Mouse (Mus musculus): ENCODE measurements at regions not wholly inside any gene's neighbourhood (a gene's known extent, or its start where the extent isn't known, plus 50 kb on each side); places are given as distances from the start of the nearest gene placed in this dataset.

DNA sequence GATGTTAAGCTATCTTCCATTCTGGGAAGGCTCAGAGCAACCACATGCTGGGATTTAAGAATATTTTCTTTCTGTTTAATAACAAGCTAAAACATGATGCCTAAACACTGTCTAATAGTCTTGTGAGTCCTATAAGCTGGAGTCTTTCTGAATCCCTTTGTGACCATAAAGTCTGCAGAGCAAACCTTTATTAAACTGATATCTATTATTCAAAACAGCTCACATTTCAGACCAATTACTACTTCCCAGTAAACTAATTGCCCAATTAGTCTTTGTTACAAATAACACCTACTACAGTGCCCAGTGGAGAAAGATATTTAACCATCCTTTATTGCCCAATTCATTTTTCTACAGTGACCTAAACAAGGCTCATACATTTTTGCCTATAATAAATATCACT, 277.7 kb downstream of the Stxbp6 start:
- H3K36me3 ChIP-seq (ENCODE audit: control insufficient read depth, insufficient read depth): no peaks in the 10 kb centered on the region
- no peak overlapping the region for H3K27ac ChIP-seq (ENCODE audit: low read depth, low read length)
- no peak for TF ChIP-seq CTCF (IDR thresholded peaks at IDR 0.05; ENCODE audit: low read depth)

GRCm38 (mm10) chr12:44750743-44751142, 323.8 kb downstream of the Stxbp6 start:
- Histone ChIP-seq H3K36me3 (ENCODE audit: control insufficient read depth, insufficient read depth) (no peaks in the 10 kb centered on the region), H3K4me2 (replicated peaks; ENCODE audit: low read depth) (no peak overlapping the region), H3K4me3 (ENCODE audit: low read depth, low read length) (no peak overlapping the region), H3K27me3 (replicated peaks; ENCODE audit: control insufficient read depth, insufficient read depth, low read length) (no peaks in the 10 kb centered on the region), H3K27ac (ENCODE audit: low read depth, low read length) (no peak overlapping the region), H3K4me1 (replicated peaks; ENCODE audit: control insufficient read depth, insufficient read depth, low read length) (no peaks in the 10 kb centered on the region), H3K9me3 (ENCODE audit: control insufficient read depth) (no peaks in the 10 kb centered on the region), H3K9ac (ENCODE audit: low read depth, low read length) (no peak overlapping the region)
- TF ChIP-seq CTCF (IDR thresholded peaks at IDR 0.05; ENCODE audit: low read depth): no peak
- ATAC-seq: no peak
- 75% methylated on average over 3 of the region's 3 CpGs for WGBS

More for the DNA sequence above, 277.7 kb downstream of the Stxbp6 start:
- Histone ChIP-seq H3K27me3 (replicated peaks; ENCODE audit: control insufficient read depth, insufficient read depth, low read length) (no peaks in the 10 kb centered on the region), H3K9ac (ENCODE audit: low read depth, low read length) (no peak overlapping the region), H3K4me1 (replicated peaks; ENCODE audit: control insufficient read depth, insufficient read depth, low read length) (no peaks in the 10 kb centered on the region), H3K4me3 (ENCODE audit: low read depth, low read length) (no peak overlapping the region), H3K4me2 (replicated peaks; ENCODE audit: low read depth) (no peak overlapping the region), H3K9me3 (ENCODE audit: control insufficient read depth) (no peaks in the 10 kb centered on the region)
- ATAC-seq: no peak

- ATAC-seq: no peak
- 85% methylated on average over 2 of the region's 2 CpGs for whole genome bisulfite sequencing
- TF ChIP-seq CTCF (IDR thresholded peaks at IDR 0.05; ENCODE audit: low read depth): peak; percentile 47
These were observed 347.7 kb downstream of the Stxbp6 start for GRCm38 (mm10) chr12:44726767-44727166.

More at GRCm38 (mm10) chr12:44726767-44727166, 347.7 kb downstream of the Stxbp6 start:
- no peak overlapping the region for H3K9ac ChIP-seq (ENCODE audit: low read depth, low read length)
- H3K27ac ChIP-seq (ENCODE audit: low read depth, low read length): no peak overlapping the region
- no peaks in the 10 kb centered on the region for H3K36me3 ChIP-seq (ENCODE audit: control insufficient read depth, insufficient read depth)
- no peaks in the 10 kb centered on the region for H3K4me1 ChIP-seq (replicated peaks; ENCODE audit: control insufficient read depth, insufficient read depth, low read length)
- H3K4me3 ChIP-seq (ENCODE audit: low read depth, low read length): no peak overlapping the region
- no peaks in the 10 kb centered on the region for H3K9me3 ChIP-seq (ENCODE audit: control insufficient read depth)
- H3K27me3 ChIP-seq (replicated peaks; ENCODE audit: control insufficient read depth, insufficient read depth, low read length): no peaks in the 10 kb centered on the region
- H3K4me2 ChIP-seq (replicated peaks; ENCODE audit: low read depth): no peak overlapping the region
